Comparison of ENCODE assay signal across 27 mouse cellular contexts in genomic region chr11:117220777-117221176, GRCm38 (mm10). TPM values are rescaled to one million over a fixed set of nuclear protein-coding genes. Genes with fewer than 3 reads are reported as not detected.
DNase-seq lines count a peak whose midpoint lies in the region; ATAC-seq lines count a peak whose summit lies in the region.
"Had no signal": no experiment of that assay in that cellular context is flagged by ENCODE, and none has a peak within 500 bp of the region (broad histone marks: within the 10 kb centered on the region; RNA-seq: fewer than 3 reads in every experiment).

No protein-coding gene starts in this region.

- intact Hi-C loops in heart, postnatal 25 days (cut with DNase I): no loop called here

- ATAC-seq in hindbrain, embryonic 16.5 days: no peak
- peak; percentile 55 for ATAC-seq in common myeloid progenitor, adult 5-6 weeks (replicated peaks; ENCODE audit: low read depth, poor library complexity, severe bottlenecking)
- ATAC-seq: forebrain, embryonic 16.5 days; hindbrain, postnatal 0 days; intestine, postnatal 0 days; Patski had no signal

- H3K4me2 ChIP-seq in hindbrain, embryonic 16.5 days (ENCODE audit: low read length): no peak overlapping the region
- H3K4me2 ChIP-seq: embryonic facial prominence, embryonic 12.5 days; embryonic facial prominence, embryonic 15.5 days; forebrain, embryonic 12.5 days; heart, embryonic 12.5 days; heart, embryonic 15.5 days; hindbrain, embryonic 13.5 days had no signal

- H3K36me3 ChIP-seq in hindbrain, embryonic 10.5 days: no peaks in the 10 kb centered on the region
- no peaks in the 10 kb centered on the region for H3K36me3 ChIP-seq in hindbrain, embryonic 16.5 days (ENCODE audit: control insufficient read depth, insufficient read depth, low read length)
- H3K36me3 ChIP-seq: embryonic facial prominence, embryonic 12.5 days; embryonic facial prominence, embryonic 15.5 days; forebrain, embryonic 12.5 days; G1E; heart, embryonic 12.5 days; heart, embryonic 15.5 days; hindbrain, embryonic 13.5 days had no signal

- H3K4me3 ChIP-seq in hindbrain, embryonic 10.5 days: no peak overlapping the region
- no peak overlapping the region for H3K4me3 ChIP-seq in hindbrain, embryonic 16.5 days (ENCODE audit: low read length)
- H3K4me3 ChIP-seq: embryonic facial prominence, embryonic 12.5 days; embryonic facial prominence, embryonic 15.5 days; forebrain, embryonic 12.5 days; heart, embryonic 12.5 days; heart, embryonic 15.5 days; hindbrain, embryonic 13.5 days had no signal

- 94% methylated on average over 8 of the region's 8 CpGs for WGBS in hindbrain, embryonic 10.5 days
- 95% methylated on average over 8 of the region's 8 CpGs for WGBS in hindbrain, embryonic 16.5 days

- no peaks in the 10 kb centered on the region for H3K9me3 ChIP-seq in hindbrain, embryonic 10.5 days
- no peaks in the 10 kb centered on the region for H3K9me3 ChIP-seq in hindbrain, embryonic 16.5 days (ENCODE audit: control insufficient read depth, low read length)
- H3K9me3 ChIP-seq: embryonic facial prominence, embryonic 12.5 days; embryonic facial prominence, embryonic 15.5 days; forebrain, embryonic 12.5 days; G1E; heart, embryonic 12.5 days; heart, embryonic 15.5 days; hindbrain, embryonic 13.5 days had no signal

- DNase-seq in hindbrain, embryonic 10.5 days (ENCODE audit: low spot score): no peak
- DNase-seq in induced T-regulatory cell, adult 2 months (ENCODE audit: low read depth): peak; percentile 34
- no peak for DNase-seq in heart, postnatal 25 days (ENCODE audit: low spot score)
- DNase-seq in frontal cortex, adult 2 months (ENCODE audit: extremely low spot score in 1 of 2, low spot score in 1 of 2): no peak
- no peak for DNase-seq in layer of hippocampus, adult 9-10 months (ENCODE audit: low spot score)
- DNase-seq: B cell, adult 2 months; cerebellum, adult 11 months; cerebellum, adult 2 months; cerebellum, postnatal 10 days; cerebellum, postnatal 36 days; heart, adult 18-20 months; heart, postnatal 10 days; heart, postnatal 4 days; kidney, adult 2 months had no signal

- H3K9ac ChIP-seq in hindbrain, embryonic 16.5 days (ENCODE audit: low read depth, low read length): no peak overlapping the region
- H3K9ac ChIP-seq: embryonic facial prominence, embryonic 12.5 days; embryonic facial prominence, embryonic 15.5 days; forebrain, embryonic 12.5 days; heart, embryonic 12.5 days; heart, embryonic 15.5 days; hindbrain, embryonic 13.5 days had no signal

- H3K27ac ChIP-seq in hindbrain, embryonic 10.5 days: 0 out of 2 replicates have a peak overlapping the region, but pooled peaks have one; percentile 6
- H3K27ac ChIP-seq in hindbrain, embryonic 16.5 days (ENCODE audit: low read depth, low read length): no peak overlapping the region
- H3K27ac ChIP-seq: embryonic facial prominence, embryonic 12.5 days; embryonic facial prominence, embryonic 15.5 days; forebrain, embryonic 12.5 days; heart, embryonic 15.5 days; hindbrain, embryonic 13.5 days; hindbrain, postnatal 0 days had no signal

- peaks cover 32% of the 10 kb centered on the region for H3K4me1 ChIP-seq in hindbrain, embryonic 10.5 days (replicated peaks)
- no peaks in the 10 kb centered on the region for H3K4me1 ChIP-seq in hindbrain, embryonic 16.5 days (ENCODE audit: control insufficient read depth, insufficient read depth, low read depth, low read length)
- H3K4me1 ChIP-seq: forebrain, embryonic 12.5 days had no signal

- no peaks in the 10 kb centered on the region for H3K27me3 ChIP-seq in hindbrain, embryonic 10.5 days (ENCODE audit: insufficient read depth, poor library complexity, severe bottlenecking)
- no peaks in the 10 kb centered on the region for H3K27me3 ChIP-seq in hindbrain, embryonic 16.5 days (replicated peaks; ENCODE audit: control insufficient read depth, insufficient read depth, low read length)
- H3K27me3 ChIP-seq: embryonic facial prominence, embryonic 12.5 days; embryonic facial prominence, embryonic 15.5 days; forebrain, embryonic 12.5 days; heart, embryonic 12.5 days; heart, embryonic 15.5 days; hindbrain, embryonic 13.5 days; Patski had no signal

RNA-seq across cellular contexts. Expression of gene Sept9, which starts 21.3 kb away (rescaled TPM):
- polyA plus RNA-seq in hindbrain, embryonic 10.5 days (2016; fragmentation: Nextera tagmentation; extraction: Ambion mirVana): 186 and 206 TPM in 2 replicates
- polyA plus RNA-seq in hindbrain, embryonic 16.5 days (2015; fragmentation: Nextera tagmentation; extraction: Ambion mirVana): 109 and 124 TPM in 2 replicates
- total RNA-seq in common myeloid progenitor, adult 5-6 weeks (2017): 123 and 130 TPM in 2 replicates
- 10 to 100 TPM; 32.2 to 35.2 TPM for total RNA-seq in heart, postnatal 25 days (2021)
- 31.8 and 33.4 TPM in 2 replicates for polyA plus RNA-seq in frontal cortex, adult 2 months (2012; rRNA removed)
